Mouse (Mus musculus) forebrain, postnatal 0 days (tissue): ENCODE results near the gene Zfp91. TPM values are rescaled to one million over a fixed set of nuclear protein-coding genes. Genes with fewer than 3 reads are reported as not detected.

Experiments
- ATAC-seq: fragments of 200-750 bp; cut with Nextera tagmentation; 2 replicates; pipeline ENCODE4 v1.8.0; 2017; ENCODE audit warnings: mild to moderate bottlenecking, moderate library complexity
- DNase-seq: peaks from one replicate; pipeline ENCODE4 v3.0.0-alpha.2; 2015
- H3K27ac ChIP-seq: fragments of 300-500 bp; sonication (generic); 2 replicates; pipeline ENCODE4 v1.5.1; 2014; ENCODE audit warnings: low read depth, mild to moderate bottlenecking, antibody characterized with exemption, low read length, moderate library complexity, mixed read lengths
- H3K27me3 ChIP-seq: fragments of 300-500 bp; sonication (generic); 2 replicates; pipeline ENCODE4 v1.6.1; 2014; ENCODE audit warnings: mild to moderate bottlenecking, low read length, mixed read lengths; ENCODE audit not compliant: insufficient read depth
- H3K36me3 ChIP-seq: fragments of 300-500 bp; sonication (generic); 2 replicates; pipeline ENCODE4 v1.6.1; 2014; ENCODE audit warnings: mild to moderate bottlenecking, moderate library complexity; ENCODE audit not compliant: insufficient read depth
- H3K4me1 ChIP-seq: fragments of 300-500 bp; sonication (generic); 2 replicates; pipeline ENCODE4 v1.6.1; 2014; ENCODE audit warnings: antibody characterized with exemption; ENCODE audit not compliant: insufficient read depth
- H3K4me2 ChIP-seq: fragments of 300-500 bp; sonication (generic); 2 replicates; pipeline ENCODE4 v1.6.1; 2014; ENCODE audit warnings: low read depth, mild to moderate bottlenecking, moderate library complexity
- H3K4me3 ChIP-seq: fragments of 300-500 bp; sonication (generic); 2 replicates; pipeline ENCODE4 v1.5.1; 2014; ENCODE audit warnings: low read depth, low read length, mixed read lengths
- H3K9ac ChIP-seq: fragments of 300-500 bp; sonication (generic); 2 replicates; pipeline ENCODE4 v1.6.1; 2014; ENCODE audit warnings: mild to moderate bottlenecking
- H3K9me3 ChIP-seq: fragments of 300-500 bp; sonication (generic); 2 replicates; pipeline ENCODE4 v1.6.1; 2016; ENCODE audit warnings: low read length
- CTCF ChIP-seq: sonication (generic); IDR thresholded peaks from 2 replicates; pipeline ENCODE4 v1.5.1; 2016; ENCODE audit warnings: antibody characterized with exemption, control low read depth, low read depth
- WGBS: fragments of 180-500 bp; shearing (Covaris S2); extraction: QIAGEN DNeasy Blood & Tissue Kit; methylation state at CpG from one replicate; pipeline ENCODE4 v1.1.7; 2014; 5-methylcytosine and 5-hydroxymethylcytosine counted together
- polyA plus RNA-seq: library from polyadenylated mRNA; unstranded; fragments of >200 nt; fragmentation: Nextera tagmentation; extraction: Ambion mirVana; gene quantifications from 2 replicates; pipeline ENCODE4 v1.2.1, GENCODE M21; 2015
- total RNA-seq: library from RNA; depleted of rRNA; stranded (reverse); fragments of >200 nt; gene quantifications from 2 replicates; pipeline ENCODE4 v1.2.3, GENCODE M21; 2014

The Zfp91 gene
- total and polyA plus RNA-seq, 2 experiments from 2014 or later = 11.6 to 61.1 TPM

- no peak for TF ChIP-seq CTCF
- Histone ChIP-seq H3K9me3 (no peaks in the 10 kb centered on the region), H3K4me1 (no peaks in the 10 kb centered on the region), H3K4me3 (no peak overlapping the region), H3K4me2 (no peak overlapping the region), H3K36me3 (no peaks in the 10 kb centered on the region), H3K27ac (no peak overlapping the region), H3K27me3 (no peaks in the 10 kb centered on the region), H3K9ac (no peak overlapping the region)
- ATAC-seq (no peak), DNase-seq (no peak)
- 95% methylated on average over 1 of the region's 1 CpGs for WGBS
Measured at GRCm38 (mm10) chr19:12818507-12818906, 22.6 kb upstream of the Zfp91 start.

GRCm38 (mm10) chr19:12813883-12814282 lies 18.0 kb upstream of the Zfp91 start:
- Histone ChIP-seq H3K4me2 (no peak overlapping the region), H3K36me3 (no peaks in the 10 kb centered on the region), H3K4me1 (no peaks in the 10 kb centered on the region), H3K4me3 (no peak overlapping the region), H3K9ac (no peak overlapping the region), H3K27ac (no peak overlapping the region), H3K9me3 (no peaks in the 10 kb centered on the region), H3K27me3 (no peaks in the 10 kb centered on the region)
- no peak for TF ChIP-seq CTCF
- no peak for ATAC-seq
- 87% methylated on average over 1 of the region's 1 CpGs for WGBS
- DNase-seq = no peak

GRCm38 (mm10) chr19:12812644-12813364 lies 16.9 kb upstream of the Zfp91 start:
- no peak overlapping the region for H3K27ac ChIP-seq
- H3K4me1 ChIP-seq = no peaks in the 10 kb centered on the region
- DNase-seq (no peak), ATAC-seq (no peak)
- 55% methylated on average over 1 of the region's 1 CpGs for WGBS
- H3K27me3 ChIP-seq = no peaks in the 10 kb centered on the region
- no peak overlapping the region for H3K4me3 ChIP-seq
- H3K36me3 ChIP-seq = no peaks in the 10 kb centered on the region
- no peak for TF ChIP-seq CTCF
- H3K9ac ChIP-seq = no peak overlapping the region
- no peaks in the 10 kb centered on the region for H3K9me3 ChIP-seq
- no peak overlapping the region for H3K4me2 ChIP-seq

- H3K9ac ChIP-seq = no peak overlapping the region
- H3K27me3 ChIP-seq = no peaks in the 10 kb centered on the region
- ATAC-seq (no peak), DNase-seq (no peak)
- H3K9me3 ChIP-seq = no peaks in the 10 kb centered on the region
- 75% methylated on average over 2 of the region's 2 CpGs for WGBS
- H3K4me2 ChIP-seq = no peak overlapping the region
- H3K27ac ChIP-seq = no peak overlapping the region
- H3K36me3 ChIP-seq = no peaks in the 10 kb centered on the region
- no peak overlapping the region for H3K4me3 ChIP-seq
- TF ChIP-seq CTCF = no peak
- H3K4me1 ChIP-seq = no peaks in the 10 kb centered on the region
Measured at GRCm38 (mm10) chr19:12806214-12806613, 10.3 kb upstream of the Zfp91 start.

GRCm38 (mm10) chr19:12805730-12806129 lies 9.8 kb upstream of the Zfp91 start:
- Histone ChIP-seq H3K9ac (no peak overlapping the region), H3K9me3 (no peaks in the 10 kb centered on the region), H3K4me1 (no peaks in the 10 kb centered on the region), H3K4me2 (no peak overlapping the region), H3K27ac (no peak overlapping the region), H3K36me3 (no peaks in the 10 kb centered on the region), H3K27me3 (no peaks in the 10 kb centered on the region), H3K4me3 (no peak overlapping the region)
- no peak for TF ChIP-seq CTCF
- ATAC-seq (no peak), DNase-seq (no peak)
- 91% methylated on average over 3 of the region's 3 CpGs for WGBS

GRCm38 (mm10) chr19:12804237-12804636 lies 8.3 kb upstream of the Zfp91 start:
- no peaks in the 10 kb centered on the region for H3K36me3 ChIP-seq
- H3K9ac ChIP-seq = no peak overlapping the region
- ATAC-seq (no peak), DNase-seq (no peak)
- WGBS = 85% methylated on average over 1 of the region's 1 CpGs
- H3K4me1 ChIP-seq = no peaks in the 10 kb centered on the region
- no peak overlapping the region for H3K4me3 ChIP-seq
- H3K4me2 ChIP-seq = no peak overlapping the region
- no peaks in the 10 kb centered on the region for H3K27me3 ChIP-seq
- no peak overlapping the region for H3K27ac ChIP-seq
- TF ChIP-seq CTCF = no peak
- H3K9me3 ChIP-seq = no peaks in the 10 kb centered on the region

GRCm38 (mm10) chr19:12802830-12803229 lies 6.9 kb upstream of the Zfp91 start:
- ATAC-seq = no peak
- WGBS = 71% methylated on average over 3 of the region's 3 CpGs
- H3K4me3 ChIP-seq = no peak overlapping the region

More at GRCm38 (mm10) chr19:12802830-12803229, 6.9 kb upstream of the Zfp91 start:
- TF ChIP-seq CTCF = no peak
- Histone ChIP-seq H3K9ac (no peak overlapping the region), H3K4me2 (no peak overlapping the region), H3K27ac (no peak overlapping the region), H3K27me3 (no peaks in the 10 kb centered on the region), H3K9me3 (no peaks in the 10 kb centered on the region), H3K4me1 (no peaks in the 10 kb centered on the region), H3K36me3 (no peaks in the 10 kb centered on the region)
- DNase-seq = no peak
